Mouse (Mus musculus): Measurements from ENCODE around the gene Sun2.

DNA sequence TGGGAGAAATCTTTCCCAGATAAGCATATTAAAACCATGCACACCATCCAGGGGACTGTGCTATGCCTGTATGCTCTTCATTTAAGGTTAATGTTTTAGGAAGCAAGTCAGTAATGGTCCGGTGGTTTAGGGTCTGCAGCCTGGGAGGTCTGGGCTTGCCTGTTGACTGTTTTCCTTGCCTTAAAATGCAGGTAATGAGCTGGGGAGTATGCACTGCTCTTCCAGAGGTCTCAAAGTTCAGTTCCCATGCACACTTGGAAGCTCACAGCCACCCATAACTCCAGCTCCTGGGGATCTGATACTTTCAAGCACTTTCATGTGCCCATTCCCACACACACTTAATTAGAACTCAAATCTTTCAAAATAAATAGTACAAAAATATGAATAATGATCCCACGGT, 45.8 kb downstream of the Sun2 start:
- no peak for TF ChIP-seq CTCF (IDR thresholded peaks at IDR 0.05; ENCODE audit: low read depth)
- TF ChIP-seq EP300 (IDR thresholded peaks at IDR 0.05; ENCODE audit: low read depth): no peak
